Mouse (Mus musculus) cerebellum, postnatal 14 days (tissue): Measurements from ENCODE around the gene Dph1.
"Not testable (repeated sequence)": the region's sequence is repeated elsewhere in the genome, so short reads cannot be mapped to it uniquely, and the experiment has no call there.

Experiments
- DNase-seq, 2 experiments: peaks; one replicate each; pipeline ENCODE4 v3.0.0; 2021; ENCODE audit warnings: mixed read lengths in 2 of 2

The Dph1 gene

GRCm38 (mm10) chr11:75201721-75202120 is 10.7 kb upstream of the Dph1 start:
- DNase-seq: peak in 1 of 2 experiments; percentile 27

- no peak for DNase-seq
Measured at GRCm38 (mm10) chr11:75200935-75201334, 9.9 kb upstream of the Dph1 start.

GRCm38 (mm10) chr11:75199951-75200350 is 8.9 kb upstream of the Dph1 start:
- DNase-seq: peak in 1 of 2 experiments; percentile 26

- DNase-seq: peak; percentile 68 to 76
Measured at GRCm38 (mm10) chr11:75198792-75199191, 7.8 kb upstream of the Dph1 start.

- DNase-seq: no peak
Measured at GRCm38 (mm10) chr11:75197956-75198355, 6.9 kb upstream of the Dph1 start.

GRCm38 (mm10) chr11:75196131-75196530 is 5.1 kb upstream of the Dph1 start:
- peak in 1 of 2 experiments; percentile 40 for DNase-seq

GRCm38 (mm10) chr11:75194850-75195461 is 3.9 kb upstream of the Dph1 start:
- DNase-seq: peak; percentile 79 to 80

- DNase-seq: peak; percentile 56
Measured at GRCm38 (mm10) chr11:75194121-75194849, 3.2 kb upstream of the Dph1 start.

- DNase-seq: peak; percentile 73 to 82
Measured at GRCm38 (mm10) chr11:75193256-75194071, 2.4 kb upstream of the Dph1 start, which contains the start of gene Rtn4rl1. Rtn4rl1 (plus strand) TSS chr11:75193783.

- DNase-seq: peak; percentile 91 to 92
Measured at GRCm38 (mm10) chr11:75192336-75193214, 1.5 kb upstream of the Dph1 start.

- DNase-seq: peak; percentile 7 to 24
Measured at GRCm38 (mm10) chr11:75191841-75192240, 800 bp upstream of the Dph1 start.

- peak; percentile 86 to 87 for DNase-seq
Measured at GRCm38 (mm10) chr11:75190371-75190724, 693 bp downstream of the Dph1 start.

- peak in 1 of 2 experiments; percentile 22 for DNase-seq
Measured at GRCm38 (mm10) chr11:75189713-75190370, 1.2 kb downstream of the Dph1 start.

- no peak for DNase-seq
Measured at GRCm38 (mm10) chr11:75184986-75185385, 6.1 kb downstream of the Dph1 start.

- no peak for DNase-seq
Measured at GRCm38 (mm10) chr11:75184573-75184972, 6.5 kb downstream of the Dph1 start.

GRCm38 (mm10) chr11:75183917-75184570 is 7.0 kb downstream of the Dph1 start:
- DNase-seq: no peak

GRCm38 (mm10) chr11:75178672-75179208 is 12.3 kb downstream of the Dph1 start, which contains the start of gene Ovca2:
Ovca2 (minus strand) TSS chr11:75178835.
- DNase-seq: peak; percentile 95

- no peak for DNase-seq
Measured at GRCm38 (mm10) chr11:75178011-75178410, 13.0 kb downstream of the Dph1 start.

- DNase-seq: not testable (repeated sequence)
Measured at GRCm38 (mm10) chr11:75174574-75174973, 16.5 kb downstream of the Dph1 start.

- DNase-seq: no peak
Measured at GRCm38 (mm10) chr11:75173799-75174165, 17.3 kb downstream of the Dph1 start.
